Mouse (Mus musculus): ENCODE data around the gene Dync2li1. TPM values are rescaled to one million over a fixed set of nuclear protein-coding genes. Genes with fewer than 3 reads are reported as not detected.

The Dync2li1 gene
- polyA plus RNA-seq, 1 experiment, result not detected

GRCm38 (mm10) chr17:84626857-84627305 lies 585 bp downstream of the Dync2li1 start:
- TF ChIP-seq GATA1 (IDR thresholded peaks at IDR 0.05; ENCODE audit: low read length), result no peak

GRCm38 (mm10) chr17:84627721-84628120 lies 1.4 kb downstream of the Dync2li1 start:
- no peak for TF ChIP-seq GATA1 (IDR thresholded peaks at IDR 0.05; ENCODE audit: low read length)

GRCm38 (mm10) chr17:84628611-84629010 lies 2.3 kb downstream of the Dync2li1 start:
- TF ChIP-seq GATA1 (IDR thresholded peaks at IDR 0.05; ENCODE audit: low read length), result no peak

GRCm38 (mm10) chr17:84631836-84632235 lies 5.5 kb downstream of the Dync2li1 start:
- no peak for TF ChIP-seq GATA1 (IDR thresholded peaks at IDR 0.05; ENCODE audit: low read length)

GRCm38 (mm10) chr17:84633443-84633842 lies 7.1 kb downstream of the Dync2li1 start:
- no peak for TF ChIP-seq GATA1 (IDR thresholded peaks at IDR 0.05; ENCODE audit: low read length)

- no peak for TF ChIP-seq GATA1 (IDR thresholded peaks at IDR 0.05; ENCODE audit: low read length)
These were observed 10.0 kb downstream of the Dync2li1 start for GRCm38 (mm10) chr17:84636328-84636727.

GRCm38 (mm10) chr17:84637971-84638370 lies 11.7 kb downstream of the Dync2li1 start:
- TF ChIP-seq GATA1 (IDR thresholded peaks at IDR 0.05; ENCODE audit: low read length), result no peak

GRCm38 (mm10) chr17:84639796-84640378 lies 13.6 kb downstream of the Dync2li1 start:
- no peak for TF ChIP-seq GATA1 (IDR thresholded peaks at IDR 0.05; ENCODE audit: low read length)

GRCm38 (mm10) chr17:84641893-84642292 lies 15.6 kb downstream of the Dync2li1 start:
- no peak for TF ChIP-seq GATA1 (IDR thresholded peaks at IDR 0.05; ENCODE audit: low read length)

GRCm38 (mm10) chr17:84642324-84642723 lies 16.0 kb downstream of the Dync2li1 start:
- TF ChIP-seq GATA1 (IDR thresholded peaks at IDR 0.05; ENCODE audit: low read length), result no peak

- no peak for TF ChIP-seq GATA1 (IDR thresholded peaks at IDR 0.05; ENCODE audit: low read length)
These were observed 18.2 kb downstream of the Dync2li1 start for GRCm38 (mm10) chr17:84644292-84645050.

GRCm38 (mm10) chr17:84645119-84645518 lies 18.8 kb downstream of the Dync2li1 start:
- TF ChIP-seq GATA1 (IDR thresholded peaks at IDR 0.05; ENCODE audit: low read length), result no peak

GRCm38 (mm10) chr17:84645894-84646293 lies 19.6 kb downstream of the Dync2li1 start:
- TF ChIP-seq GATA1 (IDR thresholded peaks at IDR 0.05; ENCODE audit: low read length), result no peak

- no peak for TF ChIP-seq GATA1 (IDR thresholded peaks at IDR 0.05; ENCODE audit: low read length)
These were observed 20.2 kb downstream of the Dync2li1 start for GRCm38 (mm10) chr17:84646477-84646876.

- no peak for TF ChIP-seq GATA1 (IDR thresholded peaks at IDR 0.05; ENCODE audit: low read length)
These were observed 21.3 kb downstream of the Dync2li1 start for GRCm38 (mm10) chr17:84647630-84648029.

- TF ChIP-seq GATA1 (IDR thresholded peaks at IDR 0.05; ENCODE audit: low read length), result no peak
These were observed 24.2 kb downstream of the Dync2li1 start for GRCm38 (mm10) chr17:84650302-84651017.
